Mouse (Mus musculus): Measurements from ENCODE around the gene Tmem167b.
"Not testable (repeated sequence)": the region's sequence is repeated elsewhere in the genome, so short reads cannot be mapped to it uniquely, and the experiment has no call there.

The Tmem167b gene

DNA sequence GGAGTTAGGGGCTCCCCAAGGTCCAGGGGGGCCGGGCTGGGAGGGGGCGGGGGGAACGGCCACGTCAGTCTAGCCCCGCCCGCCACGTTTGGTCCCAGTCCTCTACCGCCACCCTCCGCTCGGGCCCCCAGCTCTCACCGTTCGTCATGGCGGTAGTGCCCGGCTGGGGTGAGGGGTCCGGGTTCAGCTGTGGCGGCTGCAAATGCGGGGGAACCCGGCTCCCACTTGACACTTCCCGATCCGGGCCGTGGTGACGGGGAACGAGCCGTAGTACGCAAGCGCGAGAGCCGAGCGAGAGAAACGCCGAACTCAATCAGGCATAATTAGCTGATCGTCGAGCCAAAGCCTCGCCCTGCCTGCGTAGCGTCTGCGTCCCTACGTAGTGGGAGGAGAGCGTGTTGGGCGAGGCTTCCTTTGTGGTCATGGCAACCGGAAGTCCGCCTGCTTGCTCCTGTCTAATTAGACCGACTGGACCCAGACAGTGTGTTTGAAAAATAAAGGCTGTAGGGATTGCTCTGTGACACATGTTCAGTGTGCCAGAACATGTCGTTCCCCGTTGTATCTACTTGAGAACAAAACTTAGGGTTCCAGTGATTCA lies at the start of gene Tmem167b:
TSS of gene Tmem167b (minus strand) at position 334 of the 598 bp plus-strand sequence.
- DNase-seq (ENCODE audit: low spot score in 2 of 2) = peak; percentile 98

DNA sequence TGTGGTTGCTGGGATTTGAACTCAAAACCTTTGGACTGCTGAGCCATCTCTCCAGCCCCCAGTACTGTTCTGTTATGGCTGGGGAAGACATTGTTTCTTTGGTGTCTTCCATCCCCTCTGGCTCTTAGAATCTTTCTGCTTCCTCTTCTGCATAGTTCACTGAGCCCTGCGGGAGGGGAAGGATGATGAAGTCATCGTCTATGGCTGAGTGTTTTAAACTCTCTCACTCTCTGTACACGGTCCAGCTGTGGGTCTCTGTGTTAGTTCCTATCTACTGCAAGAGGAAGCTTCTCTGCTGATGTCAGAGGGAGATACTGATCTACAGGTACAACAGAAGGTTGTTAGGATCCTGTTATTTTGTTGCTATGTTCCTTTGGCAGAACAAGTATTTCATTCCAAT lies 46.6 kb upstream of the Tmem167b start:
- DNase-seq (ENCODE audit: low spot score in 2 of 2) = no peak

DNA sequence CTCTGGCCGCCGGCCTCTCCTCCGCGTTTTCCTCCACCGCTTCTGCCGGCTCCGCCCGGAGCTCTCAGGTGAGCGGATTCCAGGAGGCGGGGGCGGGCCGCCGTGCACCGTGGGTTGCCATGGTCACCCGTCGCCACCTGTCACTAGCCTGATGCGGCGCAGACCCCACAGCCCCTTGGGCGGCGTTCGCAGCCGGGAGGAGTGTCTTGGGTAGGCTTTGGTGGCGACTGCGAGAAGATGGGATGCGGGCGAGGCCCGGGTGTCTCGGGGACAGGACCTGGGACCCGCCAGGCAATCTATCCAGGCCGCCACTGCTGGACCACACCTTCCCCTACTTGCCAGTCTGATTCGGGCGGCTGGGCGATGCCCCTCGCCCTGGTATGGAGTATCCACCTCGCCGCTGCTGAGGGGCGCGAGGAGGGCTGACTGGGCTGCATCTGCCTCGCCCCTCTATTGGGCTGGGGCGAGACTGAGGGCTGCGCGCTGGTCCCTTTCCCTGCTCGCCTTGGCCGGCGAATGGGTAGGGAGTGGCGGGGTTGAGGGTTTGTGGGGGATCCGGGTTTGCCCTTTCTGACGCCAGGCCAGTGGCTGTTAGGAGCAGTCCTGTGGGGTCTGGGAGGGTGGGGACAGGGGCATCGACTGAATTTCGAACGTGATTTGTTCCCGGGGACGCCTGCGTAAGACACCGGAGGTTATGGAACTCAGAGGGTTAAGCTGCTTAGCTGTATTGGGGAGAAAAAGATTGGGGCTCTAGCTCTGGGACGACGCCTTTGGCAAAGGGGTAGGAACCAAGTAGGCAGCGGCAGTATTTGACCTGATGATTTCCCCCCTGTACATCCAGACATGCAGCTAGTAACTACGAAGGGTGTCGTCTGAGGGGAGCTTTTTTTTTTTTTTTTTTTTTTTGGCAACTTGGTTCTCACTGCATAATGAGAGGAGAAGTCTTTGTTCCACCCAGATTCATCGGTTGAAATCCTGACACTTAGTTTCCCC lies 29.6 kb upstream of the Tmem167b start:
- DNase-seq (ENCODE audit: low spot score in 2 of 2) = peak in 1 of 2 experiments; percentile 40

DNA sequence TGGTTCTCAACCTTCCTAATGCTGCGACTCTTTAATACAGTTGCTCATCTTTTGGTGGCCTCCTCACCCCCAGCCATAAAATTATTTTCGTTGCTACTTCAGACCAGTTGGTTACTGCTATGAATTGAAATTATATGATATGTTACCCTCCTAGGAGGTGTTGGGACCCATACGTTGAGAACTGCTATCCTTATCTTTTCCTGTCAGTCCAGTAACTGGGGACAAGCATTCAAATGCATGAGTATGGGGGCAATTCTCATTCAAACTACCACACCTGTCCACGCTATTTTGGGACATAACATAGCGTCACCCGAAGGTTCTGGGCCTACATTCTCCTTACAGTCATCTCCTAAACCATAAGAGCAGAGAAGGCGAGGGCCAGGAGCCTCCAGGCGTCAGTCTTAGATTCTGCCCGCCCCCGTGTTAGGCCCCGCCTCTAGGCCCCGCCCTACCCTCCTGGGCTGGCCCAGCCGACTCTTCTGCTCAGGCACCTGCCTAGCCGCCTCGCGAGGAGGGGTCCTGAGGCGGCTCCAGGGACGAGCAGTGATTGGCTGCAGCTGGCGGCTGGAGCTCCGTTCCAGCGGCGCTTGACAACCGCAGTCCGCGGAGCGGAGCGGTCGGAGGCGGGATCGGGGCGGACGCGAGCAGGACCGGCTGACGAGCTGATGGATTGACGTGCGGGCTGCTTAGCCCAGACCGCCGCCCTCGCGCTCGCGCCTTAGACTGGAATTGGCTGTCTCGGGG lies 28.7 kb upstream of the Tmem167b start, which contains the start of gene Wdr47:
TSS of gene Wdr47 (plus strand) at position 494 of the 744 bp plus-strand sequence.
- peak; percentile 97 to 98 for DNase-seq (ENCODE audit: low spot score in 2 of 2)

DNA sequence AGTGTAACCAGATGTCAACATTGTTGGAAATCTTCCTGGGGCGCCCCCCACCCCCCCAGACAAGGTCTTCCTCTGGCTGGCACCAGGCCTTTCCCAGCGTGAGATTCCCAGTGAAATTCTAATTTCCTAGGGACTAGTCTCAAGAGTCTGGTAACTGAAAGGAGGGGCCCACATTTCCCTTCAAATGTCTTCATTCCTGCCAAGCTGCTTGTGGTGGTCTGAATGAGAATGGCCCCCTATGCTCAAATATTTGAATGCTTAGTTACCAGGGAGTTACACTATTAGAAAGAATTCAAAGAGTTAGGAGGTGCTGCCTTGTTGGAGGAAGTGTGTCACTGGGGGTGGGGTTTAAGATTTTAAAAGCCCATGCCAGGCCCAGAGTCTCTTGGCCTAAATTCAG lies 26.2 kb upstream of the Tmem167b start:
- DNase-seq (ENCODE audit: low spot score in 2 of 2) = no peak

DNA sequence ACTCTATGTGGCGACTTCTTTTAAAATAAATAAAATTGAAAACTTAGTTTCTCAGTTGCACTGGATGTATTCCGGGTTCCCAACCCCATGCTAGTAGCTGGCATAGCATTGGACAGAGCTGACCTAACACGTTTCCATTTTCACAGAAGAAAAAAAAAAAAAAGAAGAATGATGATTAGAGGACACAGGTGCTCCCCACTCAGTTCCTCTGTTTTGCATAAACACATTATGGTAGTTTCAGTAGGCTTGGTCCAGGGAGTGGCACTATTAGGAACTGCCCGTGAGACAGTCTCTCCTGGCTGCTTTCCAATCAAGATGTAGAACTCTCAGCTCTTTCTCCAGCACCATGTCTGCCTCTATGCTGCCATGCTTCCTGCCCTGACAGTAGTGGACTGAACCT lies 22.3 kb upstream of the Tmem167b start:
- DNase-seq (ENCODE audit: low spot score in 2 of 2) = no peak

DNA sequence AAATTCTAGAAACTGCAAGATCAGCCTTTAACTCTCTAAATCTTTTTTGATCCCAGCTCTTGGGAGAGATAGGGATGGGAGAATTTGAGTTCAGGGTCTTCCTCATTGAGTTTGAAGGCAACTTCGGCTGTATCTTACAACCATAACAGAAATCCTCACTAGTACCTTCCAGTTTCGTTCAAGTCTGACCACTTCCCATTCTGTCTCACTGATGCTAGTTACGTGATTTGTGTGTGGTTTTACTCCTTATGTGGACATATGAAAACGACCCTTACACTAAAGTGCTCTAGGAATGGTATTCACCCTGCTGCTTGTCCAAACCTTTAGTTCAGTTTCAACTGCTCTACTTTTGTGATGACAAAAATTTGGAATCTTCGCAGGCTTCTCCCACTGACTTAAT lies 11.8 kb upstream of the Tmem167b start:
- no peak for DNase-seq (ENCODE audit: low spot score in 2 of 2)

DNA sequence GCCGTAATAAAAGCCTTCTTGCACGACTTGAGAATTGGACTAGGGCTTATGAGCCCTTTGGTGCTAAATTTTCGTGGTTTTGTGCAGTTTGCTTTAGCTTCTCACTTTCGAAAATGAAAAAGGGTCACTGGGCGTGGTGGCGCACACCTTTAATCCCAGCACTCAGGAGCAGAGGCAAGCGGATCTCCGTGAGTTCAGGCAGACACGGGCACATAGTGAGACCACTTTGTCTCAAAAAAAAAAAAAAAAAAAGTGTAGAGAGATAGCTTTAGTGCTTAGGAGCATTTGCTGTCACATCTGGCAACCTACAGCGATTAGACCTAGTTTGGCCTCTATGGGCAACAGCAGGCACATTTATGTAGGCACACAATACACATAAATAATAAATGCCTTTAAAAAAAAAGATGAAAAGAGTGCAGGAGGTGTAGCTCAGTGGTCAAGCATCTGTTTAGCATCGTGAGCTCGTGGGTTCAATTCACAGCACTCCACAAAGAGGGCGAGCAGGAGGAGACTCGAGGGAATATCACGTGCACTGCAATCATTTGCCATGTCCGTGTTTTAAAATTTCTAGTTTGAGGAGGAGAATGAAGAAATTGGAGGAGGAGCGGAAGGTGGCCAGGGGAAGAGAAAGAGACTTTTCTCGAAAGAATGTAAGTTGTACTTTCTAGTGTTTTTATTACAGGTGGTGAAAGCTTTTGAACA lies 10.2 kb upstream of the Tmem167b start:
- DNase-seq (ENCODE audit: low spot score in 2 of 2) = no peak

DNA sequence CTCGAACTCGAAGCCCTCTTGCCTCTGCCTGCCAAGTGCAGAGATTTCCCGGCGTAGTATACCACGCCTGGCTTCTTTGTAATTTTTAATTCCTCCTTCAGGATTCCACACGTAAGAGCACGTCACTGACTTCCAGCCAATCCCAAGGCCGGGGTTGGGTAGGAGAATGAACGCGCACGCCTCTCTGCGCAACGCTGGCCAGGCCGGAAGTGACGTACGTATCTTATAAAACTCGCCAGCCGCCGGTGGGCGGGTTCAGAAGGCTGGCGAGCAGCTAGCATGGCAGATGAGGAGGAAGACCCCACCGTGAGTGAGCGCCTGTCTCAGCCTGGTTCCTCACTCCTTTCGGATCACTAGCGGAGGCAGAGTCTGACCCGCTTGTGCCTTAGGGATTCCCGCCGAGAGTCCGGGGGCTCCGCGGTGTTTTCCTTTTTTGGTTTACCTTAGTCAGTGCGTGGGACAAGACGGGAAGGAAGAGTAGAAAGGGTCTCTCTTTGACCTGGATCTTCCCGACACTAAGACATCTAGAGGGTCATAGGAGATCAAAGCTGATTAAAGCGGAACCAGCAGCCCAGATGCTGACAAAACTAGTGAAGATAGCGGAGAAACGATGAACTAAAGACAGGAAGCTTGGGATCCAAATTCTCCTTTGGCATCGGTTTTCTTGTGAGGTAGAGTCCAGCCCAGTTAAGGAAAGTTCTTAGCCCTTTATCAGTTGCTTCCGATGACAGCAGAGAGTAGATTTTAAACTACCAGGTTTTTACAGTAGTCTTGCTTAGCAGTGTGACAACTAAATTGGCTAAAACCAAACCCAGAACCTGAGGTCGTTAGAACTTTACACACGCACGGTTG lies 9.4 kb upstream of the Tmem167b start, which contains the start of gene Taf13:
TSS of gene Taf13 (plus strand) at position 256 of the 852 bp plus-strand sequence.
- DNase-seq (ENCODE audit: low spot score in 2 of 2) = peak; percentile 98

DNA sequence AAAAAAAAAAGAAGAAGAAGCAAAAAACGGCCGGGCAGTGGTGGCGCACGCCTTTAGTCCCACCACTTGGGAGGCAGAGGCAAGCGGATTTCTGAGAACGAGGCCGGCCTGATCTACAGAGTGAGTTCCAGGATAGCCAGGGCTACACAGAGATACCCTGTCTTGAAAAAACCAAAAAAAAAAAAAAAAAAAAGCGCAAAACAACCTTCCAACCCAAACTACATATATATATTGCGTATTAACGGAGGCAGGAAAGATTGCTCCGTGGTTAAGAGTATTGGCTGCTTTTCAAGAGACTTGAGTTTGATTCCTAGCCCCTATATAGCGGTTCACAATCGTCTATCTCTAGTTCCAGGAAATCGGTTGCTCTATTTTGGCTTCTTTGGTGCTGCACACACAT lies 8.5 kb upstream of the Tmem167b start:
- DNase-seq (ENCODE audit: low spot score in 2 of 2) = no peak

DNA sequence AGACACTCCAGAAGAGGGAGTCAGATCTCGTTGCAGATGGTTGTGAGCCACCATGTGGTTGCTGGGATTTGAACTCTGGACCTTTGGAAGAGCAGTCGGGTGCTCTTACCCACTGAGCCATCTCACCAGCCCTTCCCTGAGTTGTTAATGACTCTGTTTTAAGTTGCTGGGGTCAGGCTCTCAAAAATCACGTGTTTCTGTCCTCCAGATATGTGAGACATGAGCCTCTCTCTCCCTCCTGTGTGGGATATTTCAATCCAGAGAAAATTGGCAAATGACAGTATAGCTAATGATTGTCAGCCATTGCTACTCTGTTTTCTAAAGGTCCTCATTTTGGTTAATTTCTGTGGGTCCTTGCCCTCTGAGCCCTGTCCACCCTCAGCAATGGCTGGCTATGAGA lies 7.4 kb upstream of the Tmem167b start:
- not testable (repeated sequence) for DNase-seq (ENCODE audit: low spot score in 2 of 2)

DNA sequence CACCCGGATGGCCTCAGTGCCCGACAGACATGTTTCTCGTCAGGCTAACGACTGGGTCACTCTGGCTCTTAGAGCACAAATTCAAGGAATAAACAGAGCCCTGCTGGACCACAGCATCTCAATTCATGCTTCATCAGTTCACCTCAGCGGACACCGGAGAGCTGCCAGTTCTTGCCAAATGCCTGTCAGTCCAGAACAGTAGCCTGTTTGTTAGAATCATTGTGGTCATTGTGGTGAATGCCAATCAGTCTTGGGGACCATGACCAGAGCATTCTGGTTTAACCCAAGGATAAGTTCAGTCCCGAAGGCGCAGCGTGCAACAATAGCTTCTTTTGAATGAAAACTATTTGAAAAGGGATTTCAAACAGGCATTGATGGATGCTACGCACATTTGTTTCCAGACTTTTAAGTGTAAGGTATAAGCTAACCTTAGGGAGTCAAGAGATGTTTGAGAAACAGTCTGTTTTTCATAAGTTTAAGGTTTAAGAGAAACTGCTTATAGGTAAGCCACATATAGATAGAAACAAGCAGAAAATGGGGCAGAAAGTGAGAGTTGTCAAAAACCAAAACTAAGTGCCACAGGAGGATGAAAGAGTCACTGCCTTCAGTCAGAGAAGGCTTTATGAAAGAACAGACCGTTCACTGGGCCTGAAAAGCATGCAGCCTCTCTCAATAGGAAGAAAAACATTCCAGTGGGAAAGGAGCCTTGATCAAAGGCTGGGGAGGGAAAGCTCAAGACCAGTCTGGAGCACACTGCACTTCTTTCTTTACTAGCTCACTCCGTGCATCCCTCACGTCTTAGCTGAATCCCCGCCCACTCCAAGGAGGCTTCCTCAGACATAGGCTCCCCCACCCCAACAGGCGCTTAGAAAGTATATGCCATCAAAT lies 6.0 kb upstream of the Tmem167b start:
- DNase-seq (ENCODE audit: low spot score in 2 of 2) = peak; percentile 67 to 79

DNA sequence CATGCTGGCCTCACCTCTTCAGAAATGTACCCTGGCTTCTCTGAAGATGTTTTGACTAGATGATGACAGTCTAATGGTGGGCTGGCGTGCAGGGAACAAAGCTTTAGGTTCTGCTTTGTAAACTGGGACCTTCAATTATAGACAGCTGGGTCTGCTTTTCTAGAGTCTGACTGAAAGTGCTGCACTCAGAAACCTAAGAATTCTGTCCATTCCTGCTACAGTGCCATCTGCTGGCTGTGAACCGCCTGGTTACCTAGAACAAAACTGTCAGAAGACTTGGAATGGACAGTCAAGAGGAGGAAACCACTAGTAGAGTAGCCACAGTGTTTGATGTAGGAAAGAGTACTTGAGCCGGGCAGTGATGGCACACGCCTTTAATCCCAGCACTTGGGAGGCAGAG lies 1.0 kb upstream of the Tmem167b start:
- DNase-seq (ENCODE audit: low spot score in 2 of 2) = peak; percentile 84 to 85

DNA sequence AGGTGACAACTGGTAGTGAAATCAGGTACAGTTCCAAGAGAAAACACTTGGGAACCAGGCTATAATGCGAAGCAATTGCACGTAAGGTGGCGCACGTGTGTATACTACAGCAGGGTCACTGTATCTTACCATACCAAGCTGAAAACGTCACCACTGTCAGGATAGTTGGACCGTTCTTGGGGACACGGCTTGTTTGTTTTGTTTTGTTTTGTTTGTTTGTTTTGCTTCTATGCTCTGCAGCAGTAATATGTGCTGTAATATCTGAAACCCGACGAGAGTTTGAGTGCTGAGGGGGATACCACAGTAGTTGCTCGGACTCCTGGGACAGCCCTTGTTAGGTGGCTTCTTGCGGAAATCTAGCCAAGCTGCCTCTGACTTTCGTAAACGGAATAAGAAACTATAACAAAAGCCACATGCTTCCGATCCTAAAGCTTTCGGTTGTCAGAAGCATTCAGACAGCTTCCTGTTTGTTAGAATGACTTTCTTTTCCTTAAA lies 558 bp upstream of the Tmem167b start:
- peak in 1 of 2 experiments; percentile 36 for DNase-seq (ENCODE audit: low spot score in 2 of 2)

DNA sequence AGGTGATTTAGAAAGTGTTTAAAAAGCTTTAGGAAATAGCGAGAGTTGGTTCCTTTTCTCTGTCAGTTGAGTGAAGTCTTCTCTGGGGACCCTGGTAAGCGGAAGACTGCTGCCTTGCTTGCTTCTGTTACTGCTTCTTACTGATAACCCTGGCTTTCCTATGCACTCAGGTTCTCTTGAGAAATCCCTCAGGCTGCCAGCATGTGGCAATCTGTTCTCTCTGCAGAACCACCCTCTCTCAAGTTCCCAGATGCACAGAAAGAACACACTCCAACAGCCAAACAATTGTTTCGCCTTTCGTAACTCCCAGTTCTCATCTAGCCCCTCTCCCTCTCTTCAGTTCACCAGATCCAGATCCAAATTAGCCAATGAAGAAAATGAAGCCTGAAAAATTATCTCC lies 4.4 kb downstream of the Tmem167b start:
- no peak for DNase-seq (ENCODE audit: low spot score in 2 of 2)

DNA sequence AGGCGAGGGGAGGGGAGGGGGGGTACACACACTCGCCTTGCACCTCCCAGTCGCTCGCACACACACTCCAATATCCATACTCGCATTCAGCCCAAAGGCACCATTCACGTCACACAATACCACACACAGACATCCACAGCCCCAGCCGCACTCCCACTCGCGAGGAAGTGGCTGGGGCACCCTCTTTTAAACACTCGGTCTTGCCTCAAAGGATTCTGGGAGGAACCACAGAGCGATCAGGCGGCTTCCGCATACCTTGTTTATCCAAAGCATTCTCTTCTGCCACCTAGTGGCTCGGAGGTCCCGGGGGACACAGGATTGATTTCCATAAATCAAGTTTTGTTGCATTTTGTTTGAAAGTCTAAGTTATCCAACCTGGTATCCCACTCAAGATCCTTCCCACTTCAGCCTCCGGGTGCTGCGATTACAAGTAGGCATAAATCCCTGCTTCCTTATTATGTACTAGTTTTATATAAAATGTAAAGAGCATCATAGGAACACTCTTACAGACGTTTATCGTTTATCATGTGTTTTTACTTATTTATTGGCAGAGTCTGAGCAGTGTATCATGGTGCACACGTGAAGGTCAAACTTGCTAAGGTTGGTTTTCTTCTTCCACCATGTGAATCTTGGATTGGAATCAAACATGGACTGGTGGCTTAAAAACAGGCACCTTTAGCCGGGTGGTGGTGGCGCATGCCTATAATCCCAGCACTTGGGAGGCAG lies 7.5 kb downstream of the Tmem167b start:
- DNase-seq (ENCODE audit: low spot score in 2 of 2) = peak; percentile 96 to 97

DNA sequence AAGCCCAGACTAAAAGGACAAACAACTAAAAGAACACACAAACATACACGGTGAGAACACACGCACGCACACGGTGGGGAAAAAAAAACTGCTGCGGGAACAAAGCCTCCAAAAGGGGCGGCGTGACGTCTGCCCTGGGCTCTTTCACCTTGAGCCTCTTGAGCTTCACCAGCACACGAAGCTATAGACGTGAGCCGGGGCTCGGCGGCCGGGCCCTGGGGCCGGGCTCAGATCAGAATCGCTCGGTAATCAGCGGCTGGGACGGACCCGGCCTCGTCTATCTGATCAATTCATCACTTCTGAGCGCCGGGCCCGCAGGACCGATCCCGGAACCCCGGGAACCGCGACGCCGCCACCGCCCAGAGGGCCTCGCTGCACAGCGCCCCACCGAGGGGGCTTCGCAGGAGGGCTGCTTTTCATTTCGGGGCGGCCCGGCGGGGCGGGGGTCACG lies 8.1 kb downstream of the Tmem167b start:
- peak in 1 of 2 experiments; percentile 53 for DNase-seq (ENCODE audit: low spot score in 2 of 2)

DNA sequence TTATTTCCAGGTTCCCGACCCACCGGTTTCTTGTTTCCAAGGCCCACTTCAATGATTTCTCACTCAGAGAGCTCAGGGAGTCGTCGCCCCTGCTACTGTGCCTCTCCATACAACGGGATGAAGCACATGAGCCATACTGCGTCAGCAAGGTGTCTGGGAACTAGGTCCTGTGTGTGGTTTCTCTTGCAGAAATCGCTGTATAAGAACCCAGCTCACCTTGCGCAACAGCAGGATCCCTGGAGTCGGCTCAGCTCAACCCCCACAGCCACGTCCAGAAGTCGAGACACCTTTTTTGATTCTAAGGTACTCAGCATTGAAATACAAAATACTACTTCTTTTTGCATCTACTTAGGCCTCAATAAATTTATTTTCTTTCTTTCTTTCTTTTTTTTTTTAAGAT lies 20.0 kb downstream of the Tmem167b start:
- no peak for DNase-seq (ENCODE audit: low spot score in 2 of 2)

Measured in right cerebral cortex, postnatal 10 days (tissue).